Mouse (Mus musculus): Measurements from ENCODE around the gene Gprc5b. TPM values are rescaled to one million over a fixed set of nuclear protein-coding genes. Genes with fewer than 3 reads are reported as not detected.

Gprc5b gene
- polyA plus RNA-seq, 1 experiment from 2014 or later, result 1.5 TPM

DNA sequence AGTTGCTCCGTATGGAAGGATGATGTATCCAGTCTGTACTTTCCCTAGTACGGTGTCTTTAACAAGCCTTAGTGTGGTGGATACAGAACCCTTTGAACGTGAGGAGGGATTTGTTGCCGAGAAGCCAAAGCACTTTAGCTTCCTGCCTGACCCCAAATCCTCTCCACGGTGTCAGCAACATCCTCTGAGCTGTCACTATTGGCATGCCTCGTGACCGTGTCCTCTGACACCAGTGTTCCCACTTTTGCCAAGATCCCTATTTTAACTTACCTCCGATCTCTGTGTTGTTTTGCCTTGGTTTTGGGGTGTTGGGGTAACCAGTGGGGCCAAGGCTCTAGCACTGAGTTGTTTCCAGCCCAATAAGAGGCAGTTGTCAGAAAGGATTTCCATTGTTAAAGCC lies 23.5 kb downstream of the Gprc5b start:
- Histone ChIP-seq H3K4me1 (replicated peaks; ENCODE audit: control insufficient read depth, insufficient read depth) (no peaks in the 10 kb centered on the region), H3K36me3 (ENCODE audit: control insufficient read depth, insufficient read depth, low read length) (peaks cover 3% of the 10 kb centered on the region; the same call in 1 of the 2 replicates), H3K9me3 (ENCODE audit: control insufficient read depth, low read length) (no peaks in the 10 kb centered on the region), H3K4me3 (ENCODE audit: low read depth, low read length) (no peak overlapping the region), H3K9ac (ENCODE audit: low read length) (no peak overlapping the region), H3K27ac (replicated peaks) (no peak overlapping the region), H3K4me2 (replicated peaks; ENCODE audit: low read depth) (no peak overlapping the region), H3K27me3 (ENCODE audit: control insufficient read depth, insufficient read depth, low read length) (no peaks in the 10 kb centered on the region)
- DNase-seq (ENCODE audit: low spot score) (no peak), ATAC-seq (ENCODE audit: low FRiP score, low TSS enrichment) (no peak)
- no peak for TF ChIP-seq CTCF (IDR thresholded peaks at IDR 0.05; ENCODE audit: low read depth)
- no peak for TF ChIP-seq EP300 (optimal IDR thresholded peaks at IDR 0.05)
- WGBS, result 81% methylated on average over 8 of the region's 8 CpGs

DNA sequence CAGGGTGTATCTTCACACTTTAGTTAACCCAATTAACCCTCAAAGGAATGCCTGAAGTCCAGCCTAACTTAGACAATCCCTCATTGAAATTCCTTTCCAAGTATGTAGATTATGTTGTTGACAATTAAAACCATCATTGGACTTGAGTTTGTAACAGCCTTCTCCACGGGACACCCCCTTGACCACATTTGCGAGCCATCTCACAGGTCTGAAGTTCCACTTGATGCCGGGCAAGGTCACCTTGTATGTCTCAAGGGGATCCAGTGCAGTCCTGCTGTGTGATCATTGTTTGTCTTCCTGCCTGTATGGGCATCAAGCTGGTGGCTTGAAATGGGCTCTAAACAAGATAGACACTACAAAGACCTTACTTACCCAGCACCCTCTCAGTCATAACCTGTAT lies 26.1 kb downstream of the Gprc5b start:
- Histone ChIP-seq H3K27ac (replicated peaks) (no peak overlapping the region), H3K9ac (ENCODE audit: low read length) (no peak overlapping the region), H3K27me3 (ENCODE audit: control insufficient read depth, insufficient read depth, low read length) (no peaks in the 10 kb centered on the region), H3K4me2 (replicated peaks; ENCODE audit: low read depth) (no peak overlapping the region), H3K4me1 (replicated peaks; ENCODE audit: control insufficient read depth, insufficient read depth) (no peaks in the 10 kb centered on the region), H3K4me3 (ENCODE audit: low read depth, low read length) (no peak overlapping the region), H3K36me3 (ENCODE audit: control insufficient read depth, insufficient read depth, low read length) (peaks cover 3% of the 10 kb centered on the region; the same call in 1 of the 2 replicates), H3K9me3 (ENCODE audit: control insufficient read depth, low read length) (no peaks in the 10 kb centered on the region)
- TF ChIP-seq EP300 (optimal IDR thresholded peaks at IDR 0.05) (no peak), CTCF (IDR thresholded peaks at IDR 0.05; ENCODE audit: low read depth) (no peak)
- no peak for DNase-seq (ENCODE audit: low spot score)
- 91% methylated on average over 3 of the region's 3 CpGs for WGBS
- ATAC-seq (ENCODE audit: low FRiP score, low TSS enrichment), result no peak

DNA sequence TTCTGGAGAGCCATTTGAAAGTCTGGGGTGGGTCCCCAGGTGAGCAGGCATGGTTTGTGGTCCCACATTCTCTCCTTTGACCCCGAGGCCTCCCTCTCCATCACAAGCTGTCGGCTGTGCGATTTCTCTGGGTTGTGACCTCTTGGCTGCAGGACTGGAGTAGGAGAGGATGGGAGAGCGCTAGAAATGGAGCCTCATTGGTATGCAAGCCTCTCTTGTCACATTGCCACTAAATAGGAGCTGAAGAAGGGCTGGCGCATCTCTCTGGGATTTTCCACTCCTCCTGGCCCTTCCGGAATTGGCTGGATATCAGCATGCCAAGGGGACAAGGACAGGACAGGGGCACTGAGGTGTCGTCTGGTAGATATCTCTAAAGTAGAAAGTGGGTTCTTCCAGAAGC lies 29.8 kb downstream of the Gprc5b start:
- no peaks in the 10 kb centered on the region for H3K27me3 ChIP-seq (ENCODE audit: control insufficient read depth, insufficient read depth, low read length)
- H3K9ac ChIP-seq (ENCODE audit: low read length), result no peak overlapping the region
- no peak for TF ChIP-seq EP300 (optimal IDR thresholded peaks at IDR 0.05)
- TF ChIP-seq CTCF (IDR thresholded peaks at IDR 0.05; ENCODE audit: low read depth), result no peak
- no peaks in the 10 kb centered on the region for H3K9me3 ChIP-seq (ENCODE audit: control insufficient read depth, low read length)
- WGBS, result 28% methylated on average over 7 of the region's 7 CpGs
- H3K27ac ChIP-seq (replicated peaks), result no peak overlapping the region
- H3K4me1 ChIP-seq (replicated peaks; ENCODE audit: control insufficient read depth, insufficient read depth), result no peaks in the 10 kb centered on the region
- H3K36me3 ChIP-seq (ENCODE audit: control insufficient read depth, insufficient read depth, low read length), result no peaks in the 10 kb centered on the region
- no peak overlapping the region for H3K4me3 ChIP-seq (ENCODE audit: low read depth, low read length)
- H3K4me2 ChIP-seq (replicated peaks; ENCODE audit: low read depth), result no peak overlapping the region
- ATAC-seq (ENCODE audit: low FRiP score, low TSS enrichment), result no peak
- DNase-seq (ENCODE audit: low spot score), result no peak

DNA sequence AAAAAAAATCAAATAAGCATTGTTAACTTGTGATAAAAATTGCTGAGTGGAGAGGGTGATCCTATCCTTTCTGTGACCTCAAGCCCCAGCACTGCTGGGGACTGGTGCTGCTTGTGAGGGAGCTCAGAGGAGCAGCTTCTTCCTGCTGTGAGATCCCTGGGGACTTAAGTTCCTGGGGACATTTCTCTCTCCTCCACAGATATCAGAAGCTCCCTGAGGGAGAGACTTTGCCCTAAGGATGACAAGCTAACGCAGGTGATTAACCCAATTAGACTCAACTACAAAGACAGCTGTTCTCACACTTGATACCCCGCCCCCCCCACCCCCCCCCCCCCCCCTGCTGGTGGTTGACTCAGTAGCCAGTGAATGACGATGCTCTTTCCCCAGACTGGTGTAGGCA lies 30.2 kb downstream of the Gprc5b start:
- Histone ChIP-seq H3K27me3 (ENCODE audit: control insufficient read depth, insufficient read depth, low read length) (no peaks in the 10 kb centered on the region), H3K36me3 (ENCODE audit: control insufficient read depth, insufficient read depth, low read length) (no peaks in the 10 kb centered on the region), H3K4me2 (replicated peaks; ENCODE audit: low read depth) (no peak overlapping the region), H3K9me3 (ENCODE audit: control insufficient read depth, low read length) (no peaks in the 10 kb centered on the region), H3K4me1 (replicated peaks; ENCODE audit: control insufficient read depth, insufficient read depth) (no peaks in the 10 kb centered on the region), H3K9ac (ENCODE audit: low read length) (no peak overlapping the region), H3K27ac (replicated peaks) (no peak overlapping the region), H3K4me3 (ENCODE audit: low read depth, low read length) (no peak overlapping the region)
- ATAC-seq (ENCODE audit: low FRiP score, low TSS enrichment), result no peak
- no peak for TF ChIP-seq CTCF (IDR thresholded peaks at IDR 0.05; ENCODE audit: low read depth)
- TF ChIP-seq EP300 (optimal IDR thresholded peaks at IDR 0.05), result no peak
- no peak for DNase-seq (ENCODE audit: low spot score)
- 10% methylated on average over 1 of the region's 3 CpGs for WGBS

DNA sequence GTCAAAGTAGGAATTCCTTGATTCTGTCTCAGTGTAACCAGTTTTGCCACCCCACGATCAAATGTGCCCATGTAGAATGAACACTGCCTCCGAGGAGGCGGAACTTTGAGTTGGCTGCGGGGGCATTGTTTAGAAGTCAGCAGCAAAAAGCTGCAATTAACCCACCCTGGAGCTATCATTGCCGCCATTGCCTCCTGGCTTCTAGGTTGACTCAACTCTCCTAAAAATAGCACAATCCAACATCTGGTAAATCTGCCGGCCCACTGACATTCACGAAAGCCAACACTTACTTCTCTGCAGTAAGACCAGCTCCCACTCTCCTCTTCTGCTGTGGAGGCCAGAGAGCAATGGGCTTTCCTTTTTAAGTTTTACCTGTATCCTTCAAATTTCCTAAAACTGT lies 35.8 kb downstream of the Gprc5b start:
- 63% methylated on average over 7 of the region's 7 CpGs for WGBS
- no peaks in the 10 kb centered on the region for H3K9me3 ChIP-seq (ENCODE audit: control insufficient read depth, low read length)
- ATAC-seq (ENCODE audit: low FRiP score, low TSS enrichment), result no peak
- H3K4me2 ChIP-seq (replicated peaks; ENCODE audit: low read depth), result no peak overlapping the region
- no peak for TF ChIP-seq CTCF (IDR thresholded peaks at IDR 0.05; ENCODE audit: low read depth)
- no peak for TF ChIP-seq EP300 (optimal IDR thresholded peaks at IDR 0.05)
- no peak overlapping the region for H3K27ac ChIP-seq (replicated peaks)
- no peaks in the 10 kb centered on the region for H3K27me3 ChIP-seq (ENCODE audit: control insufficient read depth, insufficient read depth, low read length)
- H3K9ac ChIP-seq (ENCODE audit: low read length), result no peak overlapping the region
- H3K4me3 ChIP-seq (ENCODE audit: low read depth, low read length), result no peak overlapping the region
- no peak for DNase-seq (ENCODE audit: low spot score)
- no peaks in the 10 kb centered on the region for H3K4me1 ChIP-seq (replicated peaks; ENCODE audit: control insufficient read depth, insufficient read depth)
- H3K36me3 ChIP-seq (ENCODE audit: control insufficient read depth, insufficient read depth, low read length), result no peaks in the 10 kb centered on the region

DNA sequence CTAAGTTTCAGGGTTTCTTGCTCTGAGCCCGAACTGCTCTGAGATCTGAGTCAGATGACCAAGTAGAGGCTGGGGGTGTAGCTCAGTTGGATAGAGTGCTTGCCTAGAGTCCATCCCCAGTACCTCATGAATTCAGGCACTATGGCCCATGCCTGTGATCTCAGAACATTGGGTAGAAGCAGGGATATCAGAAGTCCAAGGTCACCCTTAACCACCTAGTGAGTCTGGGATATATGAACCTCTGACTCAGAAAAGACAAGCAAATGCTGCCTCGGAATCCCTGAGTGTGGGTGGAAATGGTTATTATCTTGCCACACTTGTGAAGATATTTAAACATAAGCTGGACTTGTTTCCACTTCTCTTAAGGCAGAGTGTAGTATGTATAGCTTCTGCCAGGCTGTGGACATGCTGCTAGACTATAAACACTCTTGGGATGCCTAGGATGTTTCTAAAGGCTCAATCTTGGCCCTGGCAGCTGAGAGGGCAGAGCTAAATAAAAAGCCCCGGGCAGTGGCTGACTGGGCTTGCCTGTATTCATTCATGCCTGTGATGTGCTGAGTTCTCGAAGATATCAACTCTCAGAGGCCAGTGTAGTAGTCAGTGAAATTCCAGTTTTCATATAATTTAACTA lies 38.3 kb downstream of the Gprc5b start:
- no peak for DNase-seq (ENCODE audit: low spot score)
- TF ChIP-seq CTCF (IDR thresholded peaks at IDR 0.05; ENCODE audit: low read depth), result no peak
- TF ChIP-seq EP300 (optimal IDR thresholded peaks at IDR 0.05), result no peak

More for the DNA sequence above, 38.3 kb downstream of the Gprc5b start:
- Histone ChIP-seq H3K4me3 (ENCODE audit: low read depth, low read length) (no peak overlapping the region), H3K4me1 (replicated peaks; ENCODE audit: control insufficient read depth, insufficient read depth) (no peaks in the 10 kb centered on the region), H3K36me3 (ENCODE audit: control insufficient read depth, insufficient read depth, low read length) (no peaks in the 10 kb centered on the region), H3K4me2 (replicated peaks; ENCODE audit: low read depth) (no peak overlapping the region), H3K9me3 (ENCODE audit: control insufficient read depth, low read length) (no peaks in the 10 kb centered on the region), H3K9ac (ENCODE audit: low read length) (no peak overlapping the region), H3K27ac (replicated peaks) (no peak overlapping the region), H3K27me3 (ENCODE audit: control insufficient read depth, insufficient read depth, low read length) (no peaks in the 10 kb centered on the region)
- WGBS, result 62% methylated on average over 4 of the region's 4 CpGs
- no peak for ATAC-seq (ENCODE audit: low FRiP score, low TSS enrichment)

All from stomach, postnatal 0 days (tissue).